Mouse (Mus musculus): Measurements from ENCODE around the gene Vamp5. TPM values are rescaled to one million over a fixed set of nuclear protein-coding genes. Genes with fewer than 3 reads are reported as not detected.

Vamp5 gene
- polyA plus RNA-seq (2017; shearing (Covaris generic)): 10 to 100 TPM; 50.2 to 64.6 TPM

DNA sequence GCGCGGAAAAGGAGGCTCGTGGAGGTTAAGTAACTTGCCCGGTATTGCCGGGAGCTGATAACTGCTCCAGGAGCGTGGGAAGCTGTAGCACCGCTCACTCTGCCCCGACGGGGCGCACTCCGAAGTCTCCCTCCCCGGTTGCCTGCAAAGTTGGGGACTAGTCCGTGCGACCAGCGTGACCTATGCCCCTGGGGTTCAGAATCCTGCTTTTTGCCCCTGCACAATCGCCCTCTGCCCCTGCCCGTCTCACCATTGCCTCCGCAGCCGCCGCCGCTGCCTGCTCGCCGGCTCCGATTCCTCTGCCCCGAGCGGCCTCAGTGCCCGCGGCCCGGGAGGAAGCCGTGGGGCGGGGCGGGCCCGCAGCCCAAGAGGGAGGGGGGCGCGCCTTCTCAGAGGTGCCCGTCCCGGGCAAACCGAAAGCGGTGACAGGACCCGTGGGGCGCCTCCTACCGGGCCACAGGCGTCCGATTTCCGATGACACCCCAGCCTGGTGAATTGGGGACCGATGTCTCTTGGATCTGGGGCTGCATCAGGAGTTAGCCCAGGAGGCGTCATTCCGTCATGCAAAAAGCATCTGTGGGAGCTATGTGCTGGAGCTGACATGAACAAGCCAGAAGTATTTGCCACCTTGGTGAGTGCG lies at the start of gene Vamp5:
Vamp5 (minus strand) TSS at position 338 of the 640 bp plus-strand sequence.

DNA sequence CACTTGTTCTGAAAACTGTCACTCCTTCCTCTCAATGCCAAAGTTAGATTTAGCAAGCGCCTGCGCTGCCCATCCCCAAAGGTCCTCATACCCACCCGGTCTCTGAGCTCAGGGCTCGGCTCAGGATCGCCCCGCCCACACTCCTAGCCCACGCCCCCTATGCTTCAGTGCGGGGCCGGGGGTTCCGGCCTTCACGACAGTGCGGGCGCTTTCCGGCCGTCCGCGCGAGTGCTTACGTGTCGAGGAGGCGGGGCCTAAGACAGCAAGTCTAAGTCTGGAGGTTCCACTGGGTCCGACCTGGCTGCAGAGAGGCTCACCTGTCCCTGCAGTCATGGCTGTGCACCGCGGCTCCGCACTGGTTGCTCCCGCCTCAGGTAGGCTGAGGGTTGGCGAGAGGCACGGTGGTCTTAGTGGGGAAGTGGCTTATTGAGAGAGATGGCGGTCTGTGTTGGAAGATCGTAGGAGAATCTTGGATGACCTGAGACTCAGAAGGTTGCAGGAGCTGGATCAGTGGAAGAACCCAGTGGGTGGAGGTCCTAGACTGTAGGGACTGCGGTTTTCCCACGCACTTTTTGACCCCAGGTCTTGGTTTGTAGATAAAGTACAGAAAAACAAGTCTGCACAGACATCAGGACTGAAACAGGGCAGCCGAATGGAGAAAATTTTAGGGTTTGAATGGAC lies 33.9 kb upstream of the Vamp5 start, which contains the start of gene Ggcx:
Ggcx (plus strand) TSS at position 233 of the 681 bp plus-strand sequence.

DNA sequence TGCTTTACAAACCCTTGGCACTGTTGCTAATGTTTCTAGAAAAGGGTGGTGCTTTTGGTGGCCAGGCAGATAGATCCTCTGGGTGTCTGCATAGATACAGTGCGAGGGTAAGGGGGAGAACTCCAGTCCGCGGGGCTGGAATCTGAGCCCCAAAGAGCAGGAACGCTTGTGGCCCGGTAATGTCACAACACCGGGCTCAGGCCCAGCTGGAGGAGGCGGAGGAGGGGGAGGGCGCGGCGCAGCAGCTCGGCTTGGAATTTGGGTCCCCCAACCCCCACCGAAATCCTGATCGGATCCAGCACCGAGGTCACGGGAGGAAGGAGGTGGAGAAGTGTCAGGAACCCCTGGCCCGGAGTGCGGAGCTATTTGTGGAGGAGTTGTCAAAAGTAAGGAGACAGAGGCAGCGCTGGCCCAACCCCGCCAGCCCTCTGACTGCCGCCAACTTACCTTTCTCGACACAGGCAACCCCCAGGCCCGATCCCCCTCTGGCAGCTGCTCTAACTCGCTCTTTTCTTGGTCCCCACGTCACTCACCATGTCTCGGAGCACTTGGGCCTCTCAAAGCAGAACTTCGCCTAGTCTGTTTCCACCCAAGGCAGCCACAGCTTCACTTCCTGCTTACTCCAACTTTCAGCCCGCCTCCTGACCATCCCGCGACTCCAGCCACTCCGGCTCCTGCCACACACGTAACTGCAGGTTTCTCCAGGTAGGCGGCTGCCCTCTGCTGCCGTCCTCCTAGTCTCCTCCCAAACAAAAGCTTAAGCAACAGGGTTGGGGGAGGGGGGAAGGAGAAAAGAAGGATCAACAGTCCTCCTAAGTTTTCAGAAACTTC lies 9.9 kb upstream of the Vamp5 start, which contains the start of gene Vamp8:
Vamp8 (minus strand) TSS at position 763 of the 831 bp plus-strand sequence.

DNA sequence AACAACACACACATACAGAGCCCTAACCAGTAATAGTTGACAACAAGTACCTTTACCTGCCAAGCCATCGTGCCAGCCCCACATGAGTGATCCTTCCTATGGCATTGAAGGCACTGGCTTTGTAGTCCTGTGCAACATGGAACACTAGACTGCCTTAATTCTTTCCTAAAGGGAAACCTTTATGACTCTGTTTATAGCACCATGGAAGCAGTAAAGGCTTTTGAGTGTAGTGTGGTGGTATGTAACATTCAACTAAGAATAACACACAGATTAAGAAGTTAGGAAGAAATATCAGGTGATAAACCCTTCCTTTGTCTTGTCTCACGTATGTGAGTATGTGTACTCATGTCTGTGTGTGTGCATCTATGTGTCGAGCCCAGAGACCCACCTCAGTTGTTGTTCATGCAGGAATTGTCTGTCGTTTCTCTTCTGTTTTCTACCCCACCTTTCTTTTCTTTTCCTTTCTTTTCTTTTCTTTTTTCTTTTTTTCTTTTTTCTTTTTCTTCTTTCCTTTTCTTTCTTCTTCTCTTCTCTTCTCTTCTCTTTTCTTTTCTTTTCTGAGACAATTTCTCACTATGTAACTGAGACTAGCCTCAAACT lies 13.3 kb downstream of the Vamp5 start, which contains the start of gene Rnf181:
Rnf181 (minus strand) TSS at position 113 of the 600 bp plus-strand sequence.

DNA sequence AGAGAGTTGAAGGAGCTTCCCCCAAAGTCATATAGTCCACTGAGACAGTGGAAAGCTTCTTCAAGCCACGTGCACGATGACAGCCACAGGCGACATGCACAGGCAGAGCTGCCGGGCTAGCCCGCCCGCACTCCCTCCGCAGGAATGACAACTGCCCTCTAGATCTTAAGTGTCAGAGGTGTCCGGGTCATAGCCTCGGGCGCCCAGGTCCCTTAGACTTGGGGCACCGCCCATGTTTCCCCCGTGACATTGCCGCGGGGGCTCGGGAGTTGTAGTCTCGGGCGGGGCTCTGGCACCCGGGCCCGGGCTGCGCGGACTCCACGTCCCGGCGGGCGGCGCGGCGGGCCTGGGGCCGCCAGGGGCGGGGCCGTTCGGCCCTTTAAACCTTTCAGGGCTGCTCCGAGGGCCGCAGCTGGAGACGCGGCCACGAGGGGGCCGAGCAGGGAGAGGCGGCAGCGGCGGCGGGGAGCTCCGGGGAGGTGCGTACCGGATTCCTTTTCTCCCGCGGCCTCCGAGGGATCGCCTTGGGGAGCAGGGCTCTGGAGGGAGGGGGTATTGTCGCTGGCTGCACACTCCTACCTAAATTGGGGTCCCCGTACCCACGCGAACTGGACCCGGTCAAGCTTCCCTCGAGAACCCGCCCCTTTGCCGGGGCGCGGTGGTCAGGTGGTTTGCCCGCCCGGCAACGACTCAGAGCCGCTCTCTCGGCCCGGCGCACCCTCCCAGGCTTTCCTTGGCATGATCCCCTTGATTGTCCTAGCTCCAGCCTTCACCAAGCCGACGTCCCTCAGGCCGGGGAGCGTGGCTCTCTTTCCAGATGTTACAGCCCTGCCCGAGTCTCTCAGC lies 25.0 kb downstream of the Vamp5 start, which contains the start of gene Tmem150a:
Tmem150a (plus strand) TSS at position 382 of the 846 bp plus-strand sequence.

DNA sequence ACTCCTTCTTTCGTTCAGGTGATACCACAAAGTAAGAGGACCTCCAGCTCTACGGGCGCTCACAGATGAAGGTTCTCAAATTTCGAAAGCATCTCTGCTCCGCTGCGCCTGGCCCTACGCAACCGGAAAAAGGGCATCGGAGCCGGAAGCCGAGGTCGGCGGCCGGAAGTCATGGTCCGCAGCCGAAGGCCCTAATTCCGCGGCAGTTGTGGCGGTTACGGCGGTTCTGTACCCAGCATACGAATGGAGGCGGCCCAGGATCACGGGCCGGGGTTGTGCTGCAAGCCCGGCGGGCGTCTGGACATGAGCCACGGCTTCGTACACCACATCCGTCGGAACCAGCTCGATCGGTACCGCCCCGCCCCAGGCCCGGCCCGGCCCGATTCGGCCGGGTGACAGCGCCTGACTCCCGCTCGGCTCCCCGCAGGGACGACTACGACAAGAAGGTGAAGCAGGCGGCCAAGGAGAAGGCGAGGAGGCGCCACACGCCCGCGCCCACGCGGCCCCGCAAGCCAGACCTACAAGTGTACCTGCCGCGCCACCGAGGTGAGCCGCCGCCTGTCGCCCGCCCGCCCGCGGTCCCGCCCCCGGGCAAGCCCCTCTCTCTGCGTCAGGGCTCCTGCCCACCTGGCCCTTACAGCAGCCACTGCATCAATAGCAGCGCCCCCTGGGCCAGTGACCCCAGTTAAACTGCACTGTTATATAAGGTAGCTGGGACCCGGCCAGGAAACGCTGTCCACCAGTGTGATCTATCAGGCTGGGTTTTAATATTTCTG lies 32.9 kb downstream of the Vamp5 start, which contains the start of gene 0610030E20Rik:
0610030E20Rik (plus strand) TSS at position 152 of the 776 bp plus-strand sequence.

DNA sequence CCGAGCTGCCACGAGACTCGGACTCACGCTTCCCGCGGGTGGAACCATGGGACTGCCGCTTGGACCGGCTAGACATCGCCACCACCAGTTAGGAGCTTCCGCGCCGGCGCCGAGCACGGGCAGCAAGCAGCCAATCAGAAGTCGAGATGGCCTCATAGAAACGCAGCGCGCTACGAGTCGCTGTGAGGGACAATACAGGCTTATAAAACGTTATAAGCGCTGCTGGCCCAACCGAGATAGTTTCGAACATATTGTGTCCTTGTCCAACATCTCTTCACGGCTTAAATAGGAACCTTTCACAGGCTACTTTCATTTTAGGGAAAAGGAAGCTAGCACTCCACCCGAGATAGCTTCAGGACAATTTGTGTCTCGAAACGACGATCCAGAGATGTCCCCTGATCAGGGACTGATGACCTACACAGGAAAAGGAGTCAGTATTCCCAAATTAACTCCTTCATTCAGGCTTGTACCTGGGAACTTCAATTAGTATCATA lies 35.1 kb downstream of the Vamp5 start, which contains the start of gene Usp39:
Usp39 (minus strand) TSS at position 111 of the 494 bp plus-strand sequence.

Other genes starting within 250 kb of the Vamp5 start
- under 1 TPM; 0.20 to 0.39 TPM for gene Atoh8, start 144.9 kb downstream of the Vamp5 start, polyA plus RNA-seq (2017; shearing (Covaris generic))
- gene Sftpb, start 75.9 kb downstream of the Vamp5 start, polyA plus RNA-seq (2017; shearing (Covaris generic)): 1 to 10 TPM in 1 of 2 experiments, not detected in 1; 1.3 TPM
- 10 to 100 TPM; 41.2 to 46.8 TPM for gene Usp39, start 35.3 kb downstream of the Vamp5 start, polyA plus RNA-seq (2017; shearing (Covaris generic))
- 10 to 100 TPM; 36.8 to 39.7 TPM for gene 0610030E20Rik, start 33.2 kb downstream of the Vamp5 start, polyA plus RNA-seq (2017; shearing (Covaris generic))
- under 1 TPM; 0.20 to 0.32 TPM for gene Tmem150a, start 25.0 kb downstream of the Vamp5 start, polyA plus RNA-seq (2017; shearing (Covaris generic))
- 100 to 1,000 TPM; 139 to 142 TPM for gene Rnf181, start 13.5 kb downstream of the Vamp5 start, polyA plus RNA-seq (2017; shearing (Covaris generic))
- 100 to 1,000 TPM; 240 to 267 TPM for gene Vamp8, start 10.2 kb upstream of the Vamp5 start, polyA plus RNA-seq (2017; shearing (Covaris generic))
- 10 to 100 TPM in 1 of 2 experiments, 1 to 10 TPM in 1; 9.8 to 13.1 TPM for gene Ggcx, start 33.8 kb upstream of the Vamp5 start, polyA plus RNA-seq (2017; shearing (Covaris generic))
- gene Mat2a, start 59.1 kb upstream of the Vamp5 start, polyA plus RNA-seq (2017; shearing (Covaris generic)): 100 to 1,000 TPM; 318 to 501 TPM
- gene Sh2d6, start 141.2 kb upstream of the Vamp5 start, polyA plus RNA-seq (2017; shearing (Covaris generic)): 1 to 10 TPM in 1 of 2 experiments, not detected in 1; 1.1 TPM
- gene Capg, start 163.9 kb upstream of the Vamp5 start, polyA plus RNA-seq (2017; shearing (Covaris generic)): 100 to 1,000 TPM; 390 to 765 TPM
- gene Elmod3, start 217.9 kb upstream of the Vamp5 start, polyA plus RNA-seq (2017; shearing (Covaris generic)): 10 to 100 TPM; 23.4 to 25.3 TPM
- gene Retsat, start 218.0 kb upstream of the Vamp5 start, polyA plus RNA-seq (2017; shearing (Covaris generic)): 1 to 10 TPM; 4.5 to 6.3 TPM
- 100 to 1,000 TPM; 112 to 144 TPM for gene Tgoln1, start 236.5 kb upstream of the Vamp5 start, polyA plus RNA-seq (2017; shearing (Covaris generic))